Mouse (Mus musculus): ENCODE data around the gene Cplane1.

Cplane1 gene

DNA sequence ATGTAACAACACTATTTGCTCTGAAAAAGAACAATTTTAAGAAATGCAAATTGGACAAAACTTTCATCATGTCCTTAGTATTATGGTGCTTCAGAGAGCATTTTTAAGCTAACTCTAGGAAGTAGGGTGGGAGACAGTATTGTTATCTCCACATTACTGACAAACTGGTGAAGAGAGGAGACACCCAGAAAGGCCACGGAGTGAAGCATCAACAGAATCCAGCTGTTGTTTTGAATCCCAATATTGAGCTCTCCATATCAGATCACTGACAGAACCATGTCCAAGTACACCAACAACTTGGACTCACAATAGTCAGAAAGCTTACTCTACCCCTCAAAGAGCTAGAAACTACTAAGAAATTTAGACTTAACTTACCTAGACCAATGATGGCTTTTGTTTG lies 136.6 kb downstream of the Cplane1 start:
- DNase-seq, result no peak

DNA sequence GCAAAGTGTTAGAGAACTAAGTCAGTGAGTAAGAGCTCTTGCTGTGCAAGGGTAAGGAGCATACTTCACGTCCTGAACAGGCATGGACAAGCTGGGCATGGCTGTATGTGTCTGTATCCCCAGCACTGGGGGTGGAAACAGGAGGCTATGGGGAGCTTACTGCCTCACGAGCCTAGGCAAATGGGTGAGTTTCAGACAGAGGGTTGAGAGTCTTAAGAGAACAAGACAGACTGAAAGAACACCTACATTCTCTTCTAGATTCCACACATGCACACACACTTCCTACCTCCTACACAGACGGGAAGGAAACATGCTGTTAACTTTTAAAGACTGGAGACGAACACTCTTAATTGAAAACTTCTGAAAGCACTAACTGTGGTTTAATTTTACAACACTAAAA lies 148.5 kb downstream of the Cplane1 start:
- DNase-seq, result no peak

DNA sequence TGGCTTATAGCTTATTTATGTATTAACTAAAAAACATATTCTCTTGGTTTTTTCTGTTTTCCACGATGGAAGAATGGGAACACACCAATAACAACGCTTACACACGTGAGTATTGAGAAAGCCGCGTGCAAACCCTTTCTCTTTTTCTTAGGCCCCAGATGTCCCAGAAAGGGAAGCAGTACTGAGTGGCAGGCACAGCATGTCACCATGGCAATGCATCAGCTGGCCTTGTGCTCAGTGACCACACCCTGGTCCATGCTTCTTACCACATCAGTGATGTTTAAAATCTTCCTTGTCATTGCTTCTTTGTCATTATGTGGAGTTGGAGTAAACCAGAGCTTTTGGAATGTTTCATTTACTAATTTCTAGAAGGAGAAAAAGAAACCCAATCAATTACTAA lies 150.3 kb downstream of the Cplane1 start:
- no peak for DNase-seq

Data from kidney, postnatal 25 days (tissue).